Mouse (Mus musculus): ENCODE measurements around the gene Mylk4. TPM values are rescaled to one million over a fixed set of nuclear protein-coding genes. Genes with fewer than 3 reads are reported as not detected.

Gene Mylk4
- total RNA-seq, 2 experiments from 2014 or later: not detected

DNA sequence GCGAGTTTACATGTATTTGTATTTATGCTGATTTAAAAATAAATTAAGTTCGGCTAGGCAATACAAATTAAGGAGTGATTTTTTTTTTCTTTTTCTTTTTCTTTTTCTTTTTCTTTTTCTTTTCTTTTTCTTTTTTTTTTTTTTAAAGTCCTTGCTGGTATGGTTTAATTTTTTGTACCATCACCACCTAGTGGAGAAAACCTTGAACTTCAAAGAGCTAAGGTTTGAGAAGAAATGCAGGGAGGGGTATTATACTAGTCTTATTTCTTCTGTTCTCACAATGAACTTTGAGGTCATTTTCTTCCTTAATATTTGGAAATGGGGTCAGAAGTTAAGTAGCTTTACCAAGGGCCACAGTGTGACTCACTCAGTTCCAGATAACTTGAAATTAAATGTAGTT lies 15.4 kb upstream of the Mylk4 start:
- ATAC-seq (replicated peaks; ENCODE audit: poor library complexity, severe bottlenecking): no peak

DNA sequence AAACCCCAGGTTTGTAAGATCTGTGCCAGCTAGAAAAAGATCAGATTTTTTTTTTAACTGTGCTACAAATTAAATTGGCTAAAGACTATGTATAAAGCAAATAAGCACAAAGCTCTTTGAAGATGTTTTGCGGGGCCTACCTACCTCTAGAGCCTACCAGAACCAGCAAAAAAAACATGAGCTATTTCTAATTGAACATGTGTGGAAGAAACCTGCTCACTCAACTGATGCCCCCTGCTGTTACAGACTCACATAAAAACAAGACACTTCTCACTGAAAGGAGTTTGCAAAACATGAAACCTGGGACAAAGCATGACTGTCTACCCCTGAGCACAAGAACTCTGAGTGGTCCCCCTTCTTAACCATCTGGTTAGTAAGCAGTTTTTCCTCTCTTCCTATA lies 13.3 kb upstream of the Mylk4 start:
- ATAC-seq (replicated peaks; ENCODE audit: poor library complexity, severe bottlenecking): no peak

DNA sequence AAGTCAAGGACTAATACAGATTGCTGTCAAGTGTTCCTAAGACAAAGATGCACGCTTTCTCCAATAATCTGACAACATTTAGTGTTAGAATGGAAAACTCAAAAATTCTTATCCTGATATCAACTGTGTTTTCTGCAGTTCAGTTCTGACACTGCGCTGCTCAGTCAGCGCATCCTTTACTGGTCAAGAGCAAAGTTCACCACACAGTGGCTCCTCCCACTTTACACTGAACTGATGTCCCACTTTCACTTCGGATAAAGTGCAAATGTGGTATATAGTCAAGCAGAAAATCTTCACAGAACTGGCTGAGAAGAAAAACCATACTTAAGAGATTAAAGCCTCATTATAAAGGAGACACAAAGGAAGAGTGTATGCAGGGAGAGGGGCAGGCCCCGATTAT lies 11.4 kb upstream of the Mylk4 start:
- no peak for ATAC-seq (replicated peaks; ENCODE audit: poor library complexity, severe bottlenecking)

DNA sequence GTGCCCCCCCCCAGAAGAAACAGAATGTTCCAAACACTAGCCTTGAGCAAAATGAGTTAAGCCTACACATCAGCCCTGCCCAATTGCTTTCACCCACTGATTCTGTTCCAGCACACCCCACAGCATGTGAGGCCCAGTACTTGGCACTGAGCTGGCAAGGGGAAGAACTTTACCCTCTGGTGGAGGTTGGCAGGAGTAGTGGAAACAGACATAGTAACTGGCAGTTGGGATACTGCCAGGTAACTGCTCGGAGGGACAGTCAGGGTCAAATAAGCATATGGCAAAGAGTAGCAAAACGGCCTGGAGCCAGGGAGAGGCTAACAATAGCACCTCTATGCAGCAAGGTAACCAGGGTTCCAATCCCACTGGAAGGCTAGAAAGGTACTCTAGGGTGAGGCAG lies 10.9 kb upstream of the Mylk4 start:
- no peak for ATAC-seq (replicated peaks; ENCODE audit: poor library complexity, severe bottlenecking)

DNA sequence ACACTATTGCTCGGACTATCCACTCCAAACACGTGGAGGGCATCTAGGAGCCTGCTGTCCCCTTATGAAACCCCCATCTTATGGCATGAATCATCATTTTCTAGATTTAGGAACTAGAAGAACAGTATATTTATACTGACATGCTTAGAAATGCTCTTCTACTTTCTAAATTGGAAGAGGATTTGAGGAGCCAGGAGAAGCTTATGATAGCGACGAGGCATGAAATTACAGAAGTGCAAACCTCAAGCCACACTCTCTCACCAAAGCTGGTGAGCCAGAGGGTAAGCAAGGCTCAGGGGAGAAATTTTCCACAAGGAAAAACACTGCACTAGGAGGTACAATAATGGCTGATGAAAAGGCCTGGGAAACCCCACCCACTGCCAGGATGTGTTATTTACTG lies 6.0 kb upstream of the Mylk4 start:
- ATAC-seq (replicated peaks; ENCODE audit: poor library complexity, severe bottlenecking): no peak

DNA sequence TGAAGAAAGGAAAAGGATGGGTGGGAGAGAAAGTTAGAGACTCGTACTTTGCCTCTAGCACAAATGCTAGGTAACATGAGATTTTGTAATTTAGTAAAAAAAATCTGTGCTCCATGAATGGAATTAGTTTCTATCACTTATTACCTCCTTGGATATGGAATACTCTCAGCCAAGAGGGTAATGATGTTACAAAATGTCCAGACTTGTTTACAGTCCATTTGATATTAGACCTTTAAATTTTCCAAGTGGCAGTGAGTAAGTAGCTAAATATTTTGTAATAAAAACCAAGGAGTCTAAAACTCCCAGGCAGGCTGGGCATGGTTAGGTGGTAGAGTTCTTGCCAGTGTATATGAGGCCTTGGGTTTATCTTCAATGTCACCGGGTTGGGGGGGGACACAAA lies 3.8 kb upstream of the Mylk4 start:
- no peak for ATAC-seq (replicated peaks; ENCODE audit: poor library complexity, severe bottlenecking)

DNA sequence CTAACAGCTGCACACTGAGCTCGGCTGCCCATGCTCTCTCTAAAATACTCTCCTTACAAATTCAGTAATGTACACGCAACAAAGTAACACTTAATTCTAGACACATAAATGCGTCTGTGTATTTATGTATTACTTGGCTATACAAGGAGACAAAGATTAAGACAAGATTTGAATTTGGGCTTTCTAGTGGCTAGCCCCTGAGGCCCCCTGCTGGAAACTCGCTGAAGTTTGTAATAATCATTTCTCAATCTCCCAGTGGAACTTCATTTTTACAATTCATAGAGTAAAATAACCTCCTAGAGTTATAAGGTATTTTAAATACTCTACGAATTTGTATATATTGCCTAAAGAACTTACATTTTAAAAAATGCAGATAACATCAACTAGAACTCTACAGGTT lies 699 bp downstream of the Mylk4 start:
- ATAC-seq (replicated peaks; ENCODE audit: poor library complexity, severe bottlenecking): no peak

DNA sequence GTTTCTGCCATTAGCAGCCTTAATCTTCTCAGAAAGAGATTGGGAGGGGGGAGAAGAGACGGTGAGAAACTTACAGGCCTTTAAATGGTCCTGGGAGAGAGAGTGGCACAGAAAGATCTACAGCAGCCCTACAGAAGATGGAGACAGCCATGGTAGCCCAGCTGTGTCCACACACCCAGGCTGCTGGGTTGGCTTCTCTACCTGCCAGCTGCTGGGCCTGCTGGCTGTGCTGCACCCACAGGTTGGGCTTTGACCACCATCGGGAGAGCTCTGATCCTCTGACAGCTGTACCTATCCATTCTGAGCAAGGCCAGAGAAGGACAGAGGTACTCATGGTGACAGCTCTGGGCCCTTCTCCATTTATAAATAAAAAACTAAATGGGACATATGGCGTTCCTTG lies 4.9 kb downstream of the Mylk4 start:
- ATAC-seq (replicated peaks; ENCODE audit: poor library complexity, severe bottlenecking): no peak

DNA sequence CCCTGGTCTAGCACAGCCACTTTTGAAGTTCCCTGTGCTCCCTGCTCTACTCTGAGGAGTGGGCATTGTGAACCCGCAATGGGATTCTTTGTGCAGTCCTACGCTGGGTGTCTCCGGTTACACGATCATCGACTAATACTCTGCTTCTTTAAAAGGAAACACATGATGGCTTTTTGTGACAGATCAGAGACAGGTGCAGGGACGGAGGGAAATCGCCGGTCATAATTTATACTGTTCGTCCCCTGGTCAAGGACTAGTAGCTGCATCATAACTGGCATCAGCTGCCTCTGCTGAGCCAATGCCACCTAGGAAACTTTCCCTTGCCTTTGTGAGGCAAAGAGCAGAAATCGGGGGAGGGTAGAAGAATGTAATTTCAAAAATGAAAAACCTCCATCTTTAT lies 7.4 kb downstream of the Mylk4 start:
- ATAC-seq (replicated peaks; ENCODE audit: poor library complexity, severe bottlenecking): no peak

DNA sequence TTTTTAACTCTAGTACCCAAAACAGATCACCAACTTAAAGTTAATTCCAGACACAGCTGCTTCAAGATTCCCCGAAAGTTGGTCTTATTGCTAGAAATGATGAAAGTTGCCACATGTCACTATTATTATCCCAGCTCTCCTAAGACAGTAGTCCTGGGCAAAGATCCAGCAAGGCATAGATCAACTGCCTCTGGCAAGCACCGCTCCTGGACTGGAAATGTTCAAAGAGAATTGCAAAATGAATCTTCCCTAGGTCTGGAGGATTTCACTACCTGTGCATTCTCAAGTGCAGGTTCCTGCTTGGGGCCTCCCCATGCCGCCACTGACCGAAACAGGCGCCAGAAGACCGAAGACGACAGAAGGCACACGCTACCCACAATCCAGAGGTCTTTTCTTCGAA lies 7.9 kb downstream of the Mylk4 start:
- no peak for ATAC-seq (replicated peaks; ENCODE audit: poor library complexity, severe bottlenecking)

DNA sequence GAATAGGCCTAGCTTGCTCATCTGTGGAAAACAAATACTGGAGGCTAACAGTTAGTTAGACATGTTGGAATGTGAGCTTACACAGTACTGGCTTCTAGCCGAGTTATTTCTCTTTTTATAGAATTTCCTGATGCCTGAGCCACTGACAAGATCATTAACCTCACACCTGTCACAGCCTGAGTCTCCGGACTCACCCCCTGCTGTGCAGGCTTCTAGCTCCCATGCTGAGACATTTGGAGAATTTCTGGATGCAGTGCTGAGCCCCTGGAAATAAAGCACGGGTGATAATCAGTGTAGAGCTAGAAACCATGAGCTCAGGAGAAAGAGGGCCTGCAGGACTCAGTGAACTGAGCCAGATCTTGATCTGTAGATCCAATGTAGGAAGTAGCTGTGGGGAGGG lies 13.8 kb downstream of the Mylk4 start:
- no peak for ATAC-seq (replicated peaks; ENCODE audit: poor library complexity, severe bottlenecking)

DNA sequence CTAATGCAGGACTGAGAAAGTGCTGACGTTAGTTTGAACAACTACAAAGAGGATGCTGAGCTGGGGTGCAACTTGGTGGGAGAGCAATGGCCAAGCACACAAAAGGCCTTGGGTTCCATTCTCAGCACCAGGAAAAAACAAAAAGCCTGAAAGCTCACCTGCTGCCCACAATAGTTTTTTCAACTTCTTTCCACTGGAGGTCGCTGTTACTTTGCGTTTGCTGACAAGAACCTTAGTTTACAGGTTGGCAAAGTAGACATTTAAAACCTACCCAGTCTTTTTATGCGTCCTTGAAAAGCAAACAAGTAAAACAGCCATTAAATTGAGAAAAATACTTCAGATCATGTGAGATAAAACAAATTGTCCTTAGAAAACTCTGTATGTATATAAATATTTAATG lies 15.7 kb downstream of the Mylk4 start:
- no peak for ATAC-seq (replicated peaks; ENCODE audit: poor library complexity, severe bottlenecking)

DNA sequence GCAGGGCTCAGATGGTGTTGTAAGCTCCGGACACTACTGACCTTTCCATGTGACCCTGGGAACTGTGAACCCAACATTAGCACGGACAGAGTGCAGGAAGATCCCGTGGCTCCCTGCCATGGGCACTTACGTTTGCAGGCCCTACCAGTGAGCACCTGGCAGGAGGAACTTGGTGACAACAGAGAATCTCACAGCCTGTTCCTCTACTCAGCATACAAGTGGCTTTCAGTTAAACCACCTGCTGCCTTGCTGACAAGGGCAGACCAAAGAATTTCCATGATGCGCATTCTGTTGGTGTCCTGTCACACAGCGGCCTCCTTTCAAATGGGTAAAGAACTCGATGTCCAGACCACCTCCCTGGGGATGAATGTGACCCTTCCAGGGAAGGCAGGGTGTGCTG lies 19.3 kb downstream of the Mylk4 start:
- ATAC-seq (replicated peaks; ENCODE audit: poor library complexity, severe bottlenecking): no peak

DNA sequence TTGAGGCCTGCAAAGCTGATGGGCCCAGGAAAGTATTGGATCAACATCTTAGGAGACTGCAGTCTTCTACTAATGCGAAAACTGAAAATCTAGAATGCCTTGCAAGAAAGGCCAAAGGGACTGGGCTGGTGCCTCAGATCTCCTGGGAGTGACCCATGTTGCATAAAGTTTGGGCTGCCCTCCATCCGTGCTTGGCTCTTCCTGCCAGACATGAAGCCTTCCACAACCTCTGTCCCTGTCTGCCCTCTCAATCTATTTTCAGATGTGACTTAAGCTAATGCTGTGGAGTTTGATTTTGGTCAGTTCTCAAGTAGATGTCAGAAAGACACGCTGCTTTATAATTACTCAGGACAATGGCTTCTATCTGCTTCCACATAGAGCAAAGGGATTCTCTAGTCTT lies 20.6 kb downstream of the Mylk4 start:
- no peak for ATAC-seq (replicated peaks; ENCODE audit: poor library complexity, severe bottlenecking)

DNA sequence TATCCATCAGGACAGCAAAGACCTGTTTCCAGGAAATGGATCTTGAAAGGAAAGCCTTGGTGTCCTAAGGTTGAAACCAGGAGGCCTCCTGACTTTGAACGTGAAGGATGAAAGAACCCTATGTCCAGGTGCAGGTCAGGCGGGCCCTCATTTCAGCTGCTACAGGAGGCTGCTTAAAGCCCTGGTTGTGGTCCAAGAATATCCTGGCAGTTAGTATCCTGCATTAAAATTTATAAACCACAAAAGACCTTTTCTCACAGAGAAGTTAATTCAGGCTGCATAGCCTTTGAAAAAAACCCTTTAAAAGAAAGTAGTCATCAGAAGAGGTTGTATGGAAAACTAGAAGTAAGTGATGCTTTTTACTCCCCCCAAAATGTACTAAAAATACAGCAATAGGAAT lies 23.0 kb downstream of the Mylk4 start:
- no peak for ATAC-seq (replicated peaks; ENCODE audit: poor library complexity, severe bottlenecking)

DNA sequence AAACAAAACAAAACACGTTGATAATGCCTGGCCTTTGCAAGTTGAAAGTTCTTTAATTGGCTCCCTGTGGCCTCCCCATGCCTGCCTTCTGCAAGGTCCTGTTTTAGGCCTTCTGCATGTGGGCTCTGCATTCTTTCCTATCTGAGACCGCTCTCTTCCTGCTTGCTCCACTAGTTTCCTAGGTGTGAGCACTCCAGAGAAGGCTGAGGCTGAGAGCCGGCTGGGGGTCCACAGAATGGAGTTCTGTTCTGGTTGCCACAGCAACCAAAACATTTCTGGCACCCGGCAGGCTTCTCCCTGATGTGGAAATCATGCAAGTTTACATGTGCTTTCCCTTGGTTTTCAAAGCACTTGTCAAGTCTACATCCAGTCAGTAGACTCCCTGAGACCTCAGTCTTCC lies 24.7 kb downstream of the Mylk4 start:
- no peak for ATAC-seq (replicated peaks; ENCODE audit: poor library complexity, severe bottlenecking)

DNA sequence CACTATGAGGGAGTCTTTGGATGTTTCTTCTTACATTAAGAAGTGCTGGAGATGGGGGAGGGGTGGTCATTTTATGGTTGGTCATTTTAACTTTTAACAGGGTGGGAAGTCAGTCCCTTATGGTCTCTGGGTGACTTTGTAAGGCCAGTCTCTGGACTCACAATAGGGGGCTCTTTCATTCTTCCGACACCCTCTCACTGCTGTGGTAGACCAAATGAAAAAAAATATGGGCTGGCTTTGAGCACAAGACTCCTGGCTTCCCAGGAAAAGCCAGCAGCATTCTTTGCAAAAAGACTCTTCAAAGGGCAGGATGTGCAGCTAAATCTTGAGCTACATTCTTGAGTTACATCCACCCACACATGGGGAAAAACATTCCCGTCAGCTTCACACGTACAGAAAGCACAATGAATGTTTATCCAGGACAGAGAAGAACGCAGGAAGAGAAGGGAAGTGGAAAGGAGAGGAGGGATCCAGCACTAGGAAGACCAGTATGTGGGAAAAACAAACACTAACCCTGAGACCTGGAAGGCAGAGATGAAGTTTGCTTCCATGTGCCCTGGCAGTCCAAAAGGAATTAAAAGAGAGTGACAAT lies 31.6 kb downstream of the Mylk4 start:
- ATAC-seq (replicated peaks; ENCODE audit: poor library complexity, severe bottlenecking): no peak

DNA sequence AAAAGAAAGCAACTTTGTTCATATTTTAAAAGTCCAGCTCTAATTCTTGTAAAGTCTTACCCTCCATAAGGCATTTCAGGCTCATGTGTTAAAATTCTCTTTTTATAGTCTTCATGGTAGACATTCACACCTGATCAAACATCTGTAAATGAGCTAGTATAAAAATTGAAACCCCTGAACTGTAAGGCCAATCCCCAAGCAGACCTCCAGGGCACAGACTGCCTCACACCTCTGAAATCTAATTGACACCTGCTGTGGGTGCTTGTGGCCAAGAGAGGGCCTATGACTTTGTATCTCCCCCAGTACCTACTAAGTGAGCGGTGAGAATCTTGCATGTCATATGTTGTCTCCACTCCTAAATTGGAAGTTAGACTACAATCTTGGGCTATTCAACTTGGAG lies 33.2 kb downstream of the Mylk4 start:
- no peak for ATAC-seq (replicated peaks; ENCODE audit: poor library complexity, severe bottlenecking)

DNA sequence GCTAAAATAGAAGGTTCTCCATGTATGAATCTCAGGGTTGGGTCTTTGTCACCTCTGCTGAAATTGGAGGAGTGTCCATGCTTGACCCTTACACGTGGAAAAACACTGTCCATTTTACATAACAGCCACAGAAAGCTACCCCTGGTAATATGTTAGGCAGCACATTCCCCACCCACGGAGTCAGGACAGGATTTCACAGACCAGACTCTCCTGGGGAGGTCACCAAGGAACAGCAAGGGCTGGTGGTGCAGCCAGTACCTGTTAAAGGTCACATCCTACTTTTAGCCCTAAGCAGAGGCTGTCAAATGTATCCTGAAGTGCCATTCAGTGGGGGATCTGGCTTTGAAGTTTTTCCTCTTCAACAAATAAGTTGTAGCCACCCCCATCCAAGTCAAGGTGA lies 35.3 kb downstream of the Mylk4 start:
- no peak for ATAC-seq (replicated peaks; ENCODE audit: poor library complexity, severe bottlenecking)

DNA sequence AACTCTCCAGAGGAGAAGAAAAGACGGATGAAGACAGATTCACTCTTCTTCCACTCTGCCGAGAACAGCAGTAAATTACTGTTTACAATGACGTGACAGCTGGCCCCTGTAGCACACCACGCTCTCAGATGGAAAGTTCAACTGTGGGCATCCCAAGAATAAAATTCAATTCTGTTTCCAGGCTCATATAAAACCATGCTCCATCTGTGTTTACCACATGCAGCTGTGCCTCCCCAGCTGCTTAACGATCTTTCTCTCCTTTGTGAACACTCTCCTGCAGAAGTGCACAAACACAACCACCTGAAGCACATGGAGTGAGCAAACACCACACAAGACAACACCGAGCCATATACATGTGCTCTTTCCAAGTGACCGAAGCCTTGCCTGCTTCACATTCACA lies 42.6 kb downstream of the Mylk4 start:
- no peak for ATAC-seq (replicated peaks; ENCODE audit: poor library complexity, severe bottlenecking)

DNA sequence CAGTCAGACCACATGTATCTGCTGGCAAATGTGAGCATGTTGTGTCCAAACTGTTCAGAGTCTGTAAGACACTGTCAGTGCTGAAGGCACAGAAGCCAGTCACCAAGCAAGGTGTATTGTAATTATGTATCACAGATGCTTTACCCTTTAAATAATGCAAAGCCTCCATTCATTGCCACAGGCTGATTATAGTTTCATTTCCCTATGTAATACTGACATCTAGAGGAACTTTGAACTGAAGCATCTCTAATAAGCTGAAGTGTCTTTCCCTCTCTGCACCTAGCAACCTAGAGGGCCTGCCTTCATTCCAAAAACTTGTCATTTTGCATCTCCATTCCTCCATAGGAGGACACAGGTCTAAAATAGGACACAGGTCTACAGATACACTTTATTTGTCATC lies 52.5 kb downstream of the Mylk4 start:
- ATAC-seq (replicated peaks; ENCODE audit: poor library complexity, severe bottlenecking): no peak

DNA sequence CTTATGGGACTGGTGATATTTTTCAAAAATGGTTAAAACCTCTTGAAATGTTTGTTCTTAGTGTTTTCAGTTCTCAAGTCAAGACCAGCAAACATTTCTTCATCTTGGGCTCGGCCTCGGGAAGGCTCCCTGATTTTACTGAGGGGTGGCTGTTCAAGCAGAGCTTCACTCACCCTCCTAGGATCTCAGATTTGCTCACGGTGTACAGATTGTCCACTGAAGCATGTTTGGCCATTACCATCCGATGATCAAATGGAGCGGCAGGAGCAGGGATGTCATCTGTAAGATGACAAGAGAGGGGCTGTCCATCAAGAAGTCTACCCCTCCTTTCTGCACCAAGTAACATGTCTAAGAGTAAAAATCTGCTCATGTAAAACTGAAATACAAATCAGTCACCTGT lies 59.1 kb downstream of the Mylk4 start:
- no peak for ATAC-seq (replicated peaks; ENCODE audit: poor library complexity, severe bottlenecking)

DNA sequence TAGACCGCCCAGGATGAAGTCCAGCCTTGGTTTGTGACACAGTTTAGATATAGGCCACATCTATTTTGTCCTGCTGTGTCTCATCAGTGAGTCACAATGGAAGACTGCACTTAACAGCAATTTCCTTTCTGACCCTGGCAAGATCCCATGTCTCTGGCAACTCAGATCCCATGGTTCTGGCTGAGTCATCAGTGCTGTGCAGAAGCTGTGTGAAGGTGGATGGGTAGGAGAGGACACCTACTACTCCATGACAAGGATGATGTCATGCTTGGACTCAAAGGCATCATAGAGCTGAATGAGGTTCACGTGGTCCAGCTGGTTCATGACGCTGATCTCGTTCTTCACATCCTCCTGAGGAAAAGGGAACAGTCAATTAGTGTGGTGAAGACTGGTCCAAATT lies 62.0 kb downstream of the Mylk4 start:
- no peak for ATAC-seq (replicated peaks; ENCODE audit: poor library complexity, severe bottlenecking)

All from granulocyte monocyte progenitor cell, adult 5-6 weeks (primary cell).